Comparison of ENCODE assay signal across 17 mouse cellular contexts in the genomic region with DNA sequence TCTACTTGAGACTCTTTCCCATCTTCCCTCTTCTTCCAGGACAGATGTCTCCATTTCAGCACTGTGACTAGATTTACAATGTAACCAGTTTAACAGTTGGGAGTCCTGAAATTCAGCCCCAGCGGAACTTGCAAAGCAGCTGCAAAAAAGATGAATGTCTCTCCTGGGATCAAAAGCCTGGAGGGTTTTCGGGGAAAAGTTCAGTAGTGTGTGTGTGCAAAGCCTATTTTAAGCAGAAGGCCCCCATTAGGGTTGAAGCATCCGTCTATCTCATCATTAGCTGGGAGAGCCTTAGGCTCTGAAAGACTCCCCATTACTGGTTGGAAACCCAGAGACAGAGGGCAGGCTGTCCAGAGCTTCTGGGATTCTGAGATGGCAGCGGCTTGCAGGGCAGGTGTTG. TPM values are rescaled to one million over a fixed set of nuclear protein-coding genes. Genes with fewer than 3 reads are reported as not detected.
DNase-seq lines count a peak whose midpoint lies in the region; ATAC-seq and TF ChIP-seq lines count a peak whose summit lies in the region.
"Had no signal": no experiment of that assay in that cellular context is flagged by ENCODE, and none has a peak within 500 bp of the region (broad histone marks: within the 10 kb centered on the region; RNA-seq: fewer than 3 reads in every experiment).

No protein-coding gene starts in this region.

- H3K4me1 ChIP-seq in heart, embryonic 13.5 days = peaks cover 41% of the 10 kb centered on the region
- H3K4me1 ChIP-seq in heart, adult 2 months (ENCODE audit: control insufficient read depth, insufficient read depth, low read length) = no peaks in the 10 kb centered on the region
- H3K4me1 ChIP-seq in midbrain, embryonic 12.5 days = peaks cover 19% of the 10 kb centered on the region
- H3K4me1 ChIP-seq in midbrain, embryonic 11.5 days (ENCODE audit: control insufficient read depth, insufficient read depth, low read length) = no peaks in the 10 kb centered on the region
- peaks cover 21% of the 10 kb centered on the region for H3K4me1 ChIP-seq in limb, embryonic 15.5 days
- H3K4me1 ChIP-seq in stomach, embryonic 16.5 days (ENCODE audit: control insufficient read depth, insufficient read depth, low read length) = peaks cover 13% of the 10 kb centered on the region

- H3K27ac ChIP-seq in heart, embryonic 13.5 days (replicated peaks) = 0 out of 2 replicates have a peak overlapping the region, but pooled peaks have one; percentile 31
- H3K27ac ChIP-seq in heart, adult 2 months = no peak overlapping the region
- 0 out of 2 replicates have a peak overlapping the region, but pooled peaks have one; percentile 5 for H3K27ac ChIP-seq in midbrain, embryonic 12.5 days (replicated peaks)
- no peak overlapping the region for H3K27ac ChIP-seq in midbrain, embryonic 11.5 days (ENCODE audit: low read depth, low read length)
- 0 out of 2 replicates have a peak overlapping the region, but pooled peaks have one; percentile 24 for H3K27ac ChIP-seq in limb, embryonic 15.5 days
- H3K27ac ChIP-seq in stomach, embryonic 16.5 days (ENCODE audit: low read length) = peak overlapping the region; percentile 52; the same call in 1 of the 2 replicates
- H3K27ac ChIP-seq: lung, embryonic 15.5 days had no signal

- H3K4me2 ChIP-seq in heart, embryonic 13.5 days = no peak overlapping the region
- H3K4me2 ChIP-seq in midbrain, embryonic 12.5 days (replicated peaks) = no peak overlapping the region
- H3K4me2 ChIP-seq in midbrain, embryonic 11.5 days = no peak overlapping the region
- H3K4me2 ChIP-seq in limb, embryonic 15.5 days = no peak overlapping the region
- no peak overlapping the region for H3K4me2 ChIP-seq in stomach, embryonic 16.5 days (ENCODE audit: low read depth, low read length)
- H3K4me2 ChIP-seq: lung, embryonic 15.5 days had no signal

- DNase-seq in heart, adult 2 months = no peak
- no peak for DNase-seq in midbrain, embryonic 11.5 days (ENCODE audit: low spot score, missing footprints)
- no peak for DNase-seq in urinary bladder, postnatal 36 days (ENCODE audit: low spot score in 2 of 2)
- DNase-seq: cerebellum, postnatal 25 days had no signal

- TF ChIP-seq CTCF in heart, adult 2 months (IDR thresholded peaks at IDR 0.05) = no peak

- no peak for TF ChIP-seq POLR2A in heart, adult 2 months (IDR thresholded peaks at IDR 0.05; ENCODE audit: insufficient read depth, low read depth, low read length)

- TF ChIP-seq EP300 in heart, adult 2 months (IDR thresholded peaks at IDR 0.05; ENCODE audit: insufficient read depth, low read depth, low read length) = no peak

- intact Hi-C loops in heart, adult 2 months (cut with DNase I) = no loop called here

- H3K9me3 ChIP-seq in heart, embryonic 13.5 days = no peaks in the 10 kb centered on the region
- no peaks in the 10 kb centered on the region for H3K9me3 ChIP-seq in midbrain, embryonic 12.5 days
- H3K9me3 ChIP-seq in midbrain, embryonic 11.5 days (ENCODE audit: control insufficient read depth, low read length) = no peaks in the 10 kb centered on the region
- no peaks in the 10 kb centered on the region for H3K9me3 ChIP-seq in limb, embryonic 15.5 days
- no peaks in the 10 kb centered on the region for H3K9me3 ChIP-seq in stomach, embryonic 16.5 days (replicated peaks; ENCODE audit: control insufficient read depth, low read length)
- H3K9me3 ChIP-seq: lung, embryonic 15.5 days had no signal

- H3K4me3 ChIP-seq in heart, embryonic 13.5 days = no peak overlapping the region
- no peak overlapping the region for H3K4me3 ChIP-seq in heart, adult 2 months
- no peak overlapping the region for H3K4me3 ChIP-seq in midbrain, embryonic 12.5 days
- no peak overlapping the region for H3K4me3 ChIP-seq in midbrain, embryonic 11.5 days (ENCODE audit: low read depth, low read length)
- no peak overlapping the region for H3K4me3 ChIP-seq in limb, embryonic 15.5 days
- no peak overlapping the region for H3K4me3 ChIP-seq in stomach, embryonic 16.5 days (replicated peaks; ENCODE audit: low read length)
- H3K4me3 ChIP-seq: erythroblast, embryonic 14.5 days; lung, embryonic 15.5 days had no signal

- no peaks in the 10 kb centered on the region for H3K36me3 ChIP-seq in heart, embryonic 13.5 days
- no peaks in the 10 kb centered on the region for H3K36me3 ChIP-seq in heart, adult 2 months (ENCODE audit: control insufficient read depth, insufficient read depth, low read length)
- H3K36me3 ChIP-seq in midbrain, embryonic 12.5 days = no peaks in the 10 kb centered on the region
- H3K36me3 ChIP-seq in midbrain, embryonic 11.5 days (ENCODE audit: control insufficient read depth, insufficient read depth, low read length) = no peaks in the 10 kb centered on the region
- H3K36me3 ChIP-seq in limb, embryonic 15.5 days = no peaks in the 10 kb centered on the region
- H3K36me3 ChIP-seq in stomach, embryonic 16.5 days (ENCODE audit: control insufficient read depth, insufficient read depth, low read length) = no peaks in the 10 kb centered on the region
- H3K36me3 ChIP-seq: lung, embryonic 15.5 days had no signal

- H3K79me2 ChIP-seq in heart, adult 2 months (replicated peaks; ENCODE audit: control insufficient read depth, insufficient read depth, low read length) = no peaks in the 10 kb centered on the region

- WGBS in heart, embryonic 13.5 days = 67% methylated on average over 4 of the region's 4 CpGs
- WGBS in heart, adult 2 months = 80% methylated on average over 4 of the region's 4 CpGs
- 83% methylated on average over 4 of the region's 4 CpGs for WGBS in midbrain, embryonic 12.5 days
- 86% methylated on average over 4 of the region's 4 CpGs for WGBS in midbrain, embryonic 11.5 days
- 33% methylated on average over 4 of the region's 4 CpGs for WGBS in limb, embryonic 15.5 days
- WGBS in stomach, embryonic 16.5 days = 39% methylated on average over 4 of the region's 4 CpGs

- no peaks in the 10 kb centered on the region for H3K27me3 ChIP-seq in heart, embryonic 13.5 days (replicated peaks)
- H3K27me3 ChIP-seq in heart, adult 2 months (ENCODE audit: control insufficient read depth, insufficient read depth, low read length) = 0 out of 2 replicates have a peak, but pooled peaks cover 1% of the 10 kb centered on the region
- H3K27me3 ChIP-seq in midbrain, embryonic 12.5 days = 0 out of 2 replicates have a peak, but pooled peaks cover 6% of the 10 kb centered on the region
- H3K27me3 ChIP-seq in midbrain, embryonic 11.5 days (ENCODE audit: control insufficient read depth, insufficient read depth, low read length) = no peaks in the 10 kb centered on the region
- no peaks in the 10 kb centered on the region for H3K27me3 ChIP-seq in limb, embryonic 15.5 days
- H3K27me3 ChIP-seq in stomach, embryonic 16.5 days (ENCODE audit: control insufficient read depth, insufficient read depth, low read length) = no peaks in the 10 kb centered on the region
- H3K27me3 ChIP-seq: lung, embryonic 15.5 days had no signal

- no peak for ATAC-seq in heart, embryonic 13.5 days (ENCODE audit: extremely low read depth, insufficient number of reproducible peaks, low FRiP score, low TSS enrichment)
- ATAC-seq in midbrain, embryonic 12.5 days (ENCODE audit: low FRiP score, low read depth) = no peak
- ATAC-seq in midbrain, embryonic 11.5 days (ENCODE audit: low FRiP score) = no peak
- ATAC-seq in limb, embryonic 15.5 days (ENCODE audit: insufficient number of reproducible peaks, low FRiP score, low TSS enrichment, low read depth) = no peak
- no peak; the same call in 1 of the 2 replicates for ATAC-seq in stomach, embryonic 16.5 days (ENCODE audit: insufficient read depth, low FRiP score)

- no peak overlapping the region for H3K9ac ChIP-seq in heart, embryonic 13.5 days
- H3K9ac ChIP-seq in heart, adult 2 months (ENCODE audit: low read depth, low read length) = no peak overlapping the region
- no peak overlapping the region for H3K9ac ChIP-seq in midbrain, embryonic 12.5 days (replicated peaks)
- H3K9ac ChIP-seq in midbrain, embryonic 11.5 days (ENCODE audit: low read length) = no peak overlapping the region
- no peak overlapping the region for H3K9ac ChIP-seq in limb, embryonic 15.5 days
- H3K9ac ChIP-seq in stomach, embryonic 16.5 days (ENCODE audit: low read length) = no peak overlapping the region
- H3K9ac ChIP-seq: lung, embryonic 15.5 days had no signal

RNA-seq across cellular contexts. Expression of gene Gm11060, which starts 2.7 kb away (rescaled TPM):
- not detected in 2 replicates for polyA plus RNA-seq in heart, embryonic 13.5 days (2015; fragmentation: Nextera tagmentation; extraction: Ambion mirVana)
- total RNA-seq in heart, adult 2 months (2021) = not detected
- not detected in 2 replicates for polyA plus RNA-seq in heart, adult 2 months (2012; rRNA removed)
- not detected in 2 replicates for polyA plus RNA-seq in midbrain, embryonic 12.5 days (2016; fragmentation: Nextera tagmentation; extraction: Ambion mirVana)
- not detected in 2 replicates for polyA plus RNA-seq in midbrain, embryonic 11.5 days (2014; fragmentation: Nextera tagmentation; extraction: Ambion mirVana)
- not detected in 2 replicates for polyA plus RNA-seq in limb, embryonic 15.5 days (2015; fragmentation: Nextera tagmentation; extraction: Ambion mirVana)
- polyA plus RNA-seq in stomach, embryonic 16.5 days (2015; fragmentation: Nextera tagmentation; extraction: Ambion mirVana) = not detected in 2 replicates
- total RNA-seq: heart, adult 8-10 months; layer of hippocampus, postnatal 10 days had no signal
- polyA plus RNA-seq: erythroblast, embryonic 14.5 days; frontal cortex, adult 2 months; hindbrain, embryonic 16.5 days; limb, embryonic 11.5 days; lung, embryonic 15.5 days; spleen, adult 2 months; thymus, postnatal 0 days had no signal

RNA-seq across cellular contexts. Expression of gene Wt1, which starts 37.2 kb away (rescaled TPM):
- polyA plus RNA-seq in heart, embryonic 13.5 days (2015; fragmentation: Nextera tagmentation; extraction: Ambion mirVana) = 22.2 and 26.1 TPM in 2 replicates
- 1 to 10 TPM; 4.2 to 5.7 TPM for total RNA-seq in heart, adult 2 months (2021)
- polyA plus RNA-seq in heart, adult 2 months (2012; rRNA removed) = 6.5 and 7.6 TPM in 2 replicates
- 0.11 and 0.12 TPM in 2 replicates for polyA plus RNA-seq in midbrain, embryonic 12.5 days (2016; fragmentation: Nextera tagmentation; extraction: Ambion mirVana)
- polyA plus RNA-seq in midbrain, embryonic 11.5 days (2014; fragmentation: Nextera tagmentation; extraction: Ambion mirVana) = 0.08 TPM in 2 replicates
- polyA plus RNA-seq in limb, embryonic 15.5 days (2015; fragmentation: Nextera tagmentation; extraction: Ambion mirVana) = 0.51 and 1.1 TPM in 2 replicates
- 13.2 and 18.3 TPM in 2 replicates for polyA plus RNA-seq in stomach, embryonic 16.5 days (2015; fragmentation: Nextera tagmentation; extraction: Ambion mirVana)
- polyA plus RNA-seq: erythroblast, embryonic 14.5 days had no signal

Comparison
In these comparisons a context has a peak if more than half of its experiments do, and no peak if none do; other contexts are left out.
1. H3K27ac ChIP-seq: peak in heart, embryonic 13.5 days (single experiment), midbrain, embryonic 12.5 days (single experiment), limb, embryonic 15.5 days (single experiment) and stomach, embryonic 16.5 days (single experiment); none in heart, adult 2 months (single experiment) and midbrain, embryonic 11.5 days (single experiment).